ENCODE assay signal across 8 mouse cellular contexts in genomic region chr12:71017242-71017571, GRCm38 (mm10). TPM values are rescaled to one million over a fixed set of nuclear protein-coding genes. Genes with fewer than 3 reads are reported as not detected.
DNase-seq lines count a peak whose midpoint lies in the region; ATAC-seq and TF ChIP-seq lines count a peak whose summit lies in the region.

No protein-coding gene starts in this region.

- ATAC-seq in hindbrain, embryonic 15.5 days (ENCODE audit: low FRiP score, low read depth) = no peak
- ATAC-seq in midbrain, embryonic 16.5 days = no peak

- DNase-seq in kidney, adult 2 months = no peak
- DNase-seq in kidney, postnatal 25 days = no peak
- DNase-seq in MN1 (ENCODE audit: low spot score) = peak; percentile 32
- no peak for DNase-seq in frontal cortex, postnatal 14 days (ENCODE audit: low spot score in 2 of 2)
- DNase-seq in adrenal gland, adult (ENCODE audit: inconsistent age in 2 of 2, low spot score in 1 of 2) = no peak
- no peak for DNase-seq in thymus, adult 18-20 months

- H3K9ac ChIP-seq in hindbrain, embryonic 15.5 days = peak overlapping the region; percentile 72
- H3K9ac ChIP-seq in midbrain, embryonic 16.5 days (ENCODE audit: low read depth, low read length) = peak overlapping the region; percentile 83

- H3K4me1 ChIP-seq in kidney, adult 2 months (ENCODE audit: control insufficient read depth, insufficient read depth, low read length) = peaks cover 3% of the 10 kb centered on the region; the same call in 1 of the 2 replicates
- peaks cover 28% of the 10 kb centered on the region for H3K4me1 ChIP-seq in hindbrain, embryonic 15.5 days (replicated peaks)
- peaks cover 25% of the 10 kb centered on the region for H3K4me1 ChIP-seq in midbrain, embryonic 16.5 days (ENCODE audit: control insufficient read depth, insufficient read depth, low read length)

- no peak for TF ChIP-seq POLR2A in kidney, adult 2 months (IDR thresholded peaks at IDR 0.05; ENCODE audit: low read depth, low read length)

- peak overlapping the region; percentile 78 for H3K4me3 ChIP-seq in kidney, adult 2 months (ENCODE audit: insufficient read depth, low read depth, low read length)
- H3K4me3 ChIP-seq in hindbrain, embryonic 15.5 days = peak overlapping the region; percentile 79
- peak overlapping the region; percentile 97 for H3K4me3 ChIP-seq in midbrain, embryonic 16.5 days (ENCODE audit: low read depth, low read length)

- TF ChIP-seq CTCF in kidney, adult 2 months (conservative IDR thresholded peaks at IDR 0.05; ENCODE audit: insufficient read depth, insufficient read length, low read depth, low read length) = no peak

- H3K27ac ChIP-seq in kidney, adult 2 months (ENCODE audit: insufficient read depth, low read depth, low read length) = peak overlapping the region; percentile 48; the same call in 1 of the 2 replicates
- H3K27ac ChIP-seq in hindbrain, embryonic 15.5 days (replicated peaks) = peak overlapping the region; percentile 89
- no peak overlapping the region; the same call in 1 of the 2 replicates for H3K27ac ChIP-seq in midbrain, embryonic 16.5 days (ENCODE audit: low read length)

- H3K9me3 ChIP-seq in hindbrain, embryonic 15.5 days = no peaks in the 10 kb centered on the region
- no peaks in the 10 kb centered on the region for H3K9me3 ChIP-seq in midbrain, embryonic 16.5 days (replicated peaks; ENCODE audit: control insufficient read depth, low read length, poor library complexity, severe bottlenecking)

- 1% methylated on average over 5 of the region's 5 CpGs for WGBS in kidney, adult 2 months
- 18% methylated on average over 5 of the region's 5 CpGs for WGBS in hindbrain, embryonic 15.5 days
- WGBS in midbrain, embryonic 16.5 days = 11% methylated on average over 5 of the region's 5 CpGs

- H3K27me3 ChIP-seq in kidney, adult 2 months (replicated peaks; ENCODE audit: control insufficient read depth, insufficient read depth, low read length) = no peaks in the 10 kb centered on the region
- H3K27me3 ChIP-seq in hindbrain, embryonic 15.5 days = no peaks in the 10 kb centered on the region
- H3K27me3 ChIP-seq in midbrain, embryonic 16.5 days (ENCODE audit: control insufficient read depth, insufficient read depth, low read depth, low read length) = no peaks in the 10 kb centered on the region

- H3K4me2 ChIP-seq in hindbrain, embryonic 15.5 days = peak overlapping the region; percentile 92
- peak overlapping the region; percentile 93 for H3K4me2 ChIP-seq in midbrain, embryonic 16.5 days (ENCODE audit: low read length)

- H3K36me3 ChIP-seq in kidney, adult 2 months (ENCODE audit: control insufficient read depth, insufficient read depth, low read length) = peaks cover 6% of the 10 kb centered on the region; the same call in 1 of the 2 replicates
- H3K36me3 ChIP-seq in hindbrain, embryonic 15.5 days = peaks cover 22% of the 10 kb centered on the region
- H3K36me3 ChIP-seq in midbrain, embryonic 16.5 days (ENCODE audit: control insufficient read depth, insufficient read depth, low read length) = peaks cover 7% of the 10 kb centered on the region; the same call in 1 of the 2 replicates

RNA-seq across cellular contexts. Expression of gene Arid4a, which starts 1.4 kb away (rescaled TPM):
- polyA plus RNA-seq in kidney, adult 2 months (2012; rRNA removed) = 3.0 and 3.6 TPM in 2 replicates
- 40.1 and 43.1 TPM in 2 replicates for polyA plus RNA-seq in hindbrain, embryonic 15.5 days (2015; fragmentation: Nextera tagmentation; extraction: Ambion mirVana)
- polyA plus RNA-seq in midbrain, embryonic 16.5 days (2015; fragmentation: Nextera tagmentation; extraction: Ambion mirVana) = 49.1 and 49.4 TPM in 2 replicates

RNA-seq across cellular contexts. Expression of gene Psma3, which starts 42.8 kb away (rescaled TPM):
- 21.1 and 44.9 TPM in 2 replicates for polyA plus RNA-seq in kidney, adult 2 months (2012; rRNA removed)
- 492 and 509 TPM in 2 replicates for polyA plus RNA-seq in hindbrain, embryonic 15.5 days (2015; fragmentation: Nextera tagmentation; extraction: Ambion mirVana)
- 489 and 519 TPM in 2 replicates for polyA plus RNA-seq in midbrain, embryonic 16.5 days (2015; fragmentation: Nextera tagmentation; extraction: Ambion mirVana)

Comparison
In these comparisons a context has a peak if more than half of its experiments do, and no peak if none do; other contexts are left out.
1. RNA of gene Psma3, which starts 42.8 kb away (polyA plus RNA-seq): 492 to 509 TPM in hindbrain, embryonic 15.5 days and 489 to 519 TPM in midbrain, embryonic 16.5 days; 21.1 to 44.9 TPM in kidney, adult 2 months; every median in the first group is over 10 times any median in the second.
2. Peak in every context shown above with its lines, with median percentiles within 50 percentile points of each other: H3K4me3 ChIP-seq.